Mouse (Mus musculus): Measurements from ENCODE around the gene Ttc25.
"Not testable (repeated sequence)": the region's sequence is repeated elsewhere in the genome, so short reads cannot be mapped to it uniquely, and the experiment has no call there.

The Ttc25 gene

DNA sequence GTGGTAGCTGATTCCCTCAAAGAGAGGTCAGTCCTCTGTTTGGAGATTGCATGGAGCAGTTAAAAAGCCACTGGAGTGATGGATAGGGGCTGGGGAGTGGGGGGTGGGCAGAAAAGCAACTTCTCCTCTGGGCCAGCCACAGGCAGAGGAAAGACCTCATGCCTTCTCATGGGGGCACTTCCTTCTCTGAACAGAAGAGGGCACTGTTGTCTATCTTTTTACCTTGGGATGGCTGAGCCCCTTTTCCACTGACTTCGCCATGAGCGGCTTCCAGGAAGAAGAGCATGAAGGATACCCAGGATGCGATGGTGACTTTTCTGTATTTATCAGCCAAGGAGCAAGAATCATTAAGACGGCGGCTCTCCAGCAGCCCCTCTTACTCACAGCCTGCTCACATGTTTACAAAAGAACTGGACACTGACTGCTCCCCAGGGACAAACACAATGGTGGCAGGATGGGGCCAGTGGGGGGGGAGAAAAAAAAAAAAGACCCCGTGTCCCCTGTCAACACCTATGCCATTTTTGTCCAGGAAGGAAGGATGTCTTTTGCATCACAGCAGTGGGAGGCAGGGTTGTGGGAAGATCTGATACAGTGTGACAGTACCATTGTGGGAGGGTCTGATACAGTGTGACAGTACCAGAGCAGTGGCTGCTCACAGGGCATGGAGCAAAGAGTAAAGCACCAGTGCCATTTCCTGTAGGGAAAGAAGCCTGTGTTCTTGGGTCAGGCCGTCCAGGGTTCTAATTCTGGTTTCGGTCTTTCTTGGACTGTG, 25.2 kb downstream of the Ttc25 start:
- peak; percentile 82 for DNase-seq (ENCODE audit: low read depth, low spot score)

DNA sequence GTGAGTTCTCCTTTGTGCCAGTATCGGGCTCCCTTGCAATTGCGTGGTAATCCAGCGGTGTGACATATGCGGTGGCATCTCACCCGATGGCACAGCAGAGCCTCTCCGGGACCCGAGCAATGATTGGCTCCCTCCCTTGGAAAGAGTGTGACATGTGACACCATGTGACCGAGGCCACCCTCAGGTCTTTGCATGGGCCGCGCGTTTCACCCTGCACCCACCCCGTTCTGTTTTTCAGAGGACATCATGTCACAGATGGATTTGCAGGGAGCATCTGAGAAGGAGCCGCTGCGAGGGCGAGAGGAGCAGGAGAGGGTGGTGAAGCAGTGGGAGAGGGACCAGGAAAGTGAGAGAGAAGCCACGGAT, 25.8 kb downstream of the Ttc25 start:
- no peak for DNase-seq (ENCODE audit: low read depth, low spot score)

DNA sequence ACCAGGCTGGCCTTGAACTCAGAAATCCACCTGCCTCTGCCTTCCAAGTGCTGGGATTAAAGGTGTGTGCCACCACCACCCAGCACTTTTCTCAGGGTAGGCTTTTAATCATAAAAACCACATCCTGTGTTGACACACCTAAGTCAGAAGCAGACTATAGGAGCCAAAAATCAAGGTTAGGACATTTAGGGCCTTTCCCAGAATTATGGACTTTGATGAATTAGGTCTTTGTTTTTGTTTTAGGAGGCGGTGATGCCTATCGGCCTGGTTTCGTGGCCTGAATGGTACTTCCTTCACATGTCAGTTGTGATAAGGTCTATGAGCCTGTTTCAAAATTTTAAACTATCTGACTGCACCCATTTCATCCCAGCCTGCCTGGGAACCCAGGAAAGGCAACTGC, 28.8 kb downstream of the Ttc25 start:
- DNase-seq (ENCODE audit: low read depth, low spot score): no peak

DNA sequence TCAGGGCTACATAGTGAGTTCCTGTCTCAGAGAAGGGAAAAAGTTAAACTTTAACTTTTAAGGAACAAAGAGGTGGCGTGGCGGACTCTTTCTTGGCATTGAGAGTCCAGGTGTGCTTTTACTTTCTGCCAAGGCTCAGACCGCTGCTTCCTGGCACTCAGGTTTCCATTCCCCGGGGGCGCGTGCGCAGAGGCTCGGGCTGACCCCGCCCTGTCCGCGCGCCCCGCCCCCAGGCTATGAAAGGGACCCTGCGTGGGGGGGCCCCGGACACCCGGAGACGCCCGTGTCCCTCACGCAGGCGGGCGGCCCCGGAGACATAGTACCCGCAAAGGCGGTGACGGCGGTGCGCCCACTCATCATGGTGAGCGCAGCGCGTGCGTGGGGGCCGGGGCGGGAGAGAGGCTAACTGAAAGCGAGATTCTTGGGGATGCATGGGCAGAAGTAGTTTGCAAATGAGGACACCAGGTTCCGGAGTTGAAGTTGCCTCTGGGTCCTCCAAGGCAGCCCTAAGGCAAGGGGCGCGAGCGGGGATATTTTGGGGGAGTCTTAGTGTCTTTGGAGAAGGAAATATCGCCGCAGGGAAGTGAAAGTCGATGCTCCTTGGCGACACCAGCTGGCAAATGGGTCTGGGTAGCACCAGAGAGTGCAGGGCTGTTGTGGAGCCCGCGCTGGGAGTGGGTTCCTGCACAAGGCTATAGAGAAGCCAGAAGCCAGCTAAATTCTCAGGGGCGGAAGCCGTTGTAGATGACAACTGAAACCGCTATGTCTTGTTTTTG, 29.5 kb downstream of the Ttc25 start, which contains the start of gene Cnp:
Gene Cnp (plus strand): TSS at position 197 of the 776 bp plus-strand sequence.
- peak; percentile 68 for DNase-seq (ENCODE audit: low read depth, low spot score)

DNA sequence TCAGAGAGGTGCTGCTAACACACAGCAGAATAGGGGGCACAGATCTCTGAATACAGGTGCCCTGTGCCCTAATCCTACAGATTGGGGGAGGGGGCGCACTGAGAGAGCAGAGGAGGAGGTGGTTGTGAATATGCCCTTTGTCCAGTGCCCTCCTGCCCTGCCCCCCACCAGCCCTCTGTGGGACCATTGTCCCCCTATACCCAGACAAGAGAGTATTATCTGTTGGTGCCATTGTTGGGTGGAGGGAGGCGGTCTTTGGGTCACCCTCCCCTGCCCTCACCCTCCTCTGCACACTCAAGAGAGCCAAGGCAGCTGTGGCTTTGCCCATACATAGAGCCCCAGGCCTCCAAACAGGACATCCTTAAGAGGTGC, 30.1 kb downstream of the Ttc25 start:
- DNase-seq (ENCODE audit: low read depth, low spot score): no peak

DNA sequence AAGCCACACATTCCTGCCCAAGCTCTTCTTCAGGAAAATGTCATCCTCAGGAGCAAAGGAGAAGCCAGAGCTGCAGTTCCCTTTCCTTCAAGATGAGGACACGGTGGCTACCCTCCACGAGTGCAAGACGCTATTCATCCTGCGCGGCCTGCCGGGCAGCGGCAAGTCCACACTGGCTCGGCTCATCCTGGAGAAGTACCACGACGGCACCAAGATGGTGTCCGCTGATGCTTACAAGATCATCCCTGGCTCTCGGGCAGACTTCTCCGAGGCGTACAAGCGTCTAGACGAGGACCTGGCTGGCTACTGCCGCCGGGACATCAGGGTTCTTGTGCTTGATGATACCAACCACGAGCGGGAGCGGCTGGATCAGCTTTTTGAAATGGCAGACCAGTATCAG, 30.8 kb downstream of the Ttc25 start:
- peak; percentile 48 for DNase-seq (ENCODE audit: low read depth, low spot score)

DNA sequence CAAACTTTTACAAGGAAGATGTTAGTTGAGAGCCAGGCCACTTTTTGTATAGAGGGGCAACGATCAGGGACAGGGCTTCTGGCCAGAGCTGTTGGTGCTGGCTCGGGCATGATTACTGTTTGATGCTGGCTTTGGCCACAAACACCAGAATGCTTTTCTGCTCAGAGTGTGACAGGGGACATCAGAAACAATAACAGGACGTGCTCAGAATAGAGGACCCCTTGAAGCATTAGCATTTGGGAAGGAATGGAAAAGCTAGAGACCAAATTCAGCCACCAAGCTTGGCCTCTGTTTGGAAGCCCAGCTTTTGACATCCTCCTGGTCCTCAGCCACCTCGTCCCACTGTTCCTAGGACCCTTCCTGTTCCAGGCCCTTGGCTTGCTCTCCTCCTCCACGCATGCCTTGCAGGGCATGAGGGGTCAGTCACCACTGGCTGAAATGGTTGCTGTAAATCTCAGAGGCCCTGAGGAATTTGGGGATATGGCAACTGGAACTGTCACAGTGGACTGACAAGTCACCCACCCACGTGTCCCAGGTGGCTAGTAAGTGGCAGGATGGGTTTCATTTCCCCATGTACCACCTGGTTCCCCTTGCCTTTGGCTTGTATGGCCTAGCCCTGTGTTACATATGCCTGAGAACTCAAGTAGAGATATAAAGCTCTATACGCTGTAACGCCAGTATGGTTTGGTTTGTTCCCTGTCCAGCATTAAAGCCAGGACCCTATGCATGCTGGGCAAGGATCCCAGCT, 32.6 kb downstream of the Ttc25 start:
- no peak for DNase-seq (ENCODE audit: low read depth, low spot score)

DNA sequence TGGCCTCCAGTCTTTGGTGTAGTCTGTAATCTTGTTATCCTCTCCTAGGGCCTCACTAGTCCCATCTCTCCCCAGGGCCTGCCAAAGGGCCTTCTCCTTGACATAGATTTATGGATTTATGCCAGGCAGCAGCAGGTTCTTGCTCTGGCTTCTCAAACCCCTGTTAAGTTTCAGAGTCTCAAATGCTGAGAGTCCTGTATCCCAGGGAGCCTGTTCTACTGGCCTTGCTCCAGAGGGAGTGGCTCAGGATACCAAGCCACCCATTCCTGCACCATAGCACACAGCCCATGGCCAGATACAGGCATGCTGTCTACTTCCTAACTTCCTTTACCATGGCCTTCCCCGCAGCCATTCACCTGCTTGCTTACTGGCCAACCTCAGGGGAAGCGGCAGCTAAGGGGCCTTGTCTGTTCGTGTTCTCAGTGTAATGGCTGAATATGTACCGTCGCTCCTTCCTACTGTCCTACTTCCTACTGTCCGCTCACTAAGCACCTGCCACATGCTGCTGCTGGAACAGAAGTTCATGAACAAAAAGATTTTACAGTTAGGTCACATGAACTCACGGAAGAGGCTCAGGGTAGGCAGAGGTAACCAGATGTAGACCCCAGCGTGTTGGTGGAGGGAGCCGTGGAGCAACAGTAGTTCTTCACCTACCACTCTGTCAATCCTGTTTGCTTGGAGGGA, 33.9 kb downstream of the Ttc25 start:
- no peak for DNase-seq (ENCODE audit: low read depth, low spot score)

DNA sequence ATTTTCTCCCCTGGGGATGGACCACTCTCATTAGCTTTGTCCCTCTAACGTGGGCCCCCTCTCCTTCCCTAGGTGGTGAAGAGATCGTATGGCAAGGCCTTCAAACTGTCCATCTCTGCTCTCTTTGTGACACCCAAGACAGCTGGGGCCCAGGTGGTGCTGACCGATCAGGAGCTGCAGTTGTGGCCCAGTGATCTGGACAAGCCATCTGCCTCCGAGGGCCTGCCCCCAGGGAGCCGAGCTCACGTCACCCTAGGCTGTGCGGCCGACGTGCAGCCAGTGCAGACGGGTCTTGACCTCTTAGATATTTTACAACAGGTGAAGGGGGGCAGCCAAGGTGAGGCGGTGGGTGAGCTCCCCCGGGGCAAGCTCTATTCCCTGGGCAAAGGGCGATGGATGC, 34.9 kb downstream of the Ttc25 start:
- DNase-seq (ENCODE audit: low read depth, low spot score): no peak

DNA sequence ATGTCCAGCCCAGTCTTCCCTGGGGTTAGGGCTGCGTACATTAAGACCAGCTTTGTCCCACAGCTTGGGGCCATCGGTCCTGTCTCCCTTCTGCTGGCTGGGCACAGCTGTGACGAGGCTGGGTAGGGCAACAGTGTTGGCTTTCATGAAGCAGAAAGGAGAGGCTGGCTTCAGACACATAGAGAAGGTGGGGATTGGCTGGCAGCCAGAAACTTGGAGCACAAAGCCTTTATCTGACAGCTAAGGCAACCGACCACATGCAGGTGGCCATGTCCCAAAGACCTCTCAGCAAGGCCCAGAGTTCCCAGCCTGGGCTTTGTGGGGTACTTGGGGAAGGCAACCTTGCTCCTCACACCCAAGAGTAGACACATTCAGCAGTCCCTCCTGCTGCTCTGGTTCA, 36.3 kb downstream of the Ttc25 start:
- DNase-seq (ENCODE audit: low read depth, low spot score): no peak

DNA sequence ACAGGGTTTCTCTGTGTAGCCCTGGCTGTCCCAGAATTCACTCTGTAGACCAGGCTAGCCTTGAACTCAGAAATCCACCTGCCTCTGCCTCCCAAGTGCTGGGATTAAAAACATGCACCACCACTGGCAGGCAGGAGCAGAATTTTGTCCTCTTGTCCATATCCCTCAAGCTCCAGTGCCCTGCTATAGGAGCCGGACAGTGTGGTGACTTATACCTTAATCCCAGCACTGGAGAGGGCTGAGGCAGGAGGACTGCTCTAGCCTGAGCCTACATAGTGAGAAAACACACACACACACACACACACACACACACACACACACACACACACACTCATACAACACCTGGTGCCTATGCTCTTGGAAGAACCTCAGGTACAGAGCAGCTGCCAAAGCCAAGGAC, 37.0 kb downstream of the Ttc25 start:
- DNase-seq (ENCODE audit: low read depth, low spot score): not testable (repeated sequence)

DNA sequence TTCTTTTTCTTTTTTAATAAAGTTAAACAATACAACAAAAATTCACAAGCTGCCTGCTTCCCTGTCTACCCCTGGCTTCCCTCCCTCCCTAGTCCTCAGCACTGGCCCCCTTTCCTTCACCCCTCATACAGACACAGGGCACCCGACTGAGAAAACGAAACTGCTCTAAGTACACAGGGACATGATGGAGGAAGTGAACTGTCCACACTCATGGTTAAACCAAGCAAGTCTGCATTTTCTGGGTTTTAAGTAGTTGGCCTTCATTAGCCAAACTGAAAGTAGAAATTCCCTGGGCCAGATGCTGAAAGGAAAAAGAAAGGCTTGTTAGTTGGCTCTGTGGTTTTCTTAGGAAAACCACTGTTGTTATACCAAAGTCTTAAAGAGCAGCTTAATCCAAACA, 37.4 kb downstream of the Ttc25 start:
- DNase-seq (ENCODE audit: low read depth, low spot score): no peak

DNA sequence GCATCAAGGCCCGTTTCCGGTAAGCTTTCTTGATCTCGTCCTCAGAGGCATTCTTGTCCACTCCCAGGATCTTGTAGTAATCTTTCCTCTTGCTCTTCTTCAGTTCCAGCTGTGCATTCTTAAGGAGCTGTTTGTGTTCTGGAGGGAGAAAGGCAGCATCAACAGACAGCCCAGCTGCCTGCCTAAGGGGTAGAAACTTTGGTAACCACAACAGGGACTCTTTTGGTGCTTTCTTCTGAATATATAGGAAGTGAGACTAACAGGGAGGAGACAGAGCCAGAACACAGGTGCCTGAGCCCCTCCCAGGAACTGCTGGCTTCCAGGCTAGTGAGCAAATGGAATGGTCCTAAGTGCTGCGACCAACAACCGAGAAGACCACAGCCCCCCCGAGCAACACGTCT, 39.2 kb downstream of the Ttc25 start:
- no peak for DNase-seq (ENCODE audit: low read depth, low spot score)

DNA sequence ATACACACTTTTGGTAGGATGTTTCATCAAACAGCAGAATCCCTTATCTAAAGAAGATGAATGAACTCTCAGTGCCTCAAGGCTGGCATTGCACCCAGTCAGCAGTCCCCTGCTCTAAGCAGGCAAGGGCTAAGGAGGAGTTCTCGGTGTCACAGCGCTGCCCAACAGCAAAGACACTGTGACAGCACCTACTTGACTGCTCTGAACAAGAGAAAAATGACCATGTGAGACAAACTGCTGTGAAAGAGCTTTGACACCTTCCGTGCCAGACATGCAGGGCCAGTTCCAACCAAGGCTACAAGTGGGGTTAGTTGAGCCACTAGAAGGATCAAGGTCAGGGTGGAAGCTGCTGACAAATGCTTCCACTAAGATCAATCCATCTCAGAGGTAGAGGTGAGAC, 39.7 kb downstream of the Ttc25 start:
- DNase-seq (ENCODE audit: low read depth, low spot score): no peak

DNA sequence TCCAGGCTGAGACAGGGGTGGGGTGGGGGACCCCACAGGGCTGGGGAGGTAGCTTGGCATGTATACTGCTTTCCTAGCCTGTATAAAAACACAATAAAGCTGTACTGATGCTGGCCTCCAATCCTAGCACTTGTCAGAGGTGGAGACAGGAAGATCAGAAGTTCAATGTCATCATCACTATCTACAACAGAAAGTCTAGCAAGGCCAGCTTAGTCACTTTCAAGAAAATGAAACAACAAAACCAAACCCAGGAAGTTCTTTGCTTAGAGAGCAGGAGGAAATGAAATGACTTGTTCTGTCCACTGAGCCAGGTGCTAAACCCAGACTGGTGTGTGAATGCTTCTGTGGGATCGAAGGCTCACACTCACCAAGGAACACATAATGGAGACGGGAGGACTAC, 43.1 kb downstream of the Ttc25 start:
- no peak for DNase-seq (ENCODE audit: low read depth, low spot score)

DNA sequence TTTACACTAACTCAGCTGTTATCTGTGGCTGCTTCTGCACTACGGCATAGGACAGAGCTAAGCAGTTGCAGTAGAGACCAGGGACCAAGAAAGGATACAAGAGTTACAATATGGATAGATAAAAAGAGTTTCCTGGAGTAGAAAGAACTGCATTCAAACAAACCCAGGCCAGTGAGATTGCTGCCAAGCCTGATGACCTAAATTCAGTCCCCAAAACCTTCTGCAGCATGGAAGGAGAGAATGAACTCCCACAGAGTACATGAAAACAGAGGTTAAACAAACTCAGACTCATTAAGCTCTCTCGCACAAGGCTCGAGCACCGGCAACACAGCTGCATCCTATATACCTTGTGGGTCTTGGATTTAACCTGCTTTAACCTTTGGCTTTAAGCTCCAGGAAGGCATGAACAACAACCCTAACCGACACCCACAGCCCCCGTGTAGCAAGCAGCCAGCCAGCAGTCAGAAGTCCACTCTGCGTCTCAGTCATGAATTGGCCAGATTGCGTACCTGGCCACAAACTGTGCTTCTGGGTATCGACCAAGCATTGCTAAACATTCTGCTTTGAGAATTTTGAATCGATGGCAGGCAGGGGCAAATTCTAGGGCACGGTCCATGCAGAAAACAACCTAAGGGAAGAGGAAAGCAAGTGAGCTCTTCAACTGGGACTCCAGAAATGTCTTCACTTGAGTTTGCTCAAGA, 47.1 kb downstream of the Ttc25 start:
- DNase-seq (ENCODE audit: low read depth, low spot score): no peak

DNA sequence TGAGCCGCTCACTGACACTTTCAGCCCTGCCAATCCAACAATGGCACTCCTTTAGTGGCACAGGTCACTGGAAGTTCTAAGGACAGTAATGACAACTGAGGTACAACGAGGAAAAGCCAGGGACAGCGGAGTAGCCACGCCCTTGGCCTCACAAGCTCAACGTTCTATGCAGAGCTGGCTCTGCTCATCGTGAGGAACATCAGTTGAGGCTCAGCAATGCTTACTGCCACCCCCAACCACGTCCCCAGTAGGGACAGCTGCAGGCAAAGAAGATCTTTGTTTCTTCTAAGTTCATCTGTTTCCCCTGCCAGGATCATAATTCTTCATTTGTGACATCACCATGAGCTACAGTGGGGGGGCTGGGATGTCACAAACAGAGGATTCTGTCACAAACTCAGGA, 49.2 kb downstream of the Ttc25 start:
- no peak for DNase-seq (ENCODE audit: low read depth, low spot score)

DNA sequence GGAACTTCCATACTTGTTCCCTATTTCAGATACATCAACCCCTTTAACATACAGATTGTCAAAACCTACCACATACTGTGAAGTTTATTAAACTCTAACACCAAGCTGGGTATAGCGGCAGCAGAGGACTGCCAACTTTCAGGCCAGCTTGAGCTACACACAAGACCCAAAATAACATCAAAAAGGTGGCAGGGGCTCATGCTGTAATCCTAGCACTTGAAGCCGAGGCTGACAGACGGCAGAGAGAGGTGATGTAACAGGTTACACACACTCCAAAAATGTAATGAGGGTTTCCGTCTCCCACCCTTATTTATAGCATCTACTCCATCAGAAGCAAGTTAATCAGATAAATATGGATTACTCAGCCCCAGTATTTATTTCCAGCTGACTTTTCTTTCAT, 50.1 kb downstream of the Ttc25 start:
- DNase-seq (ENCODE audit: low read depth, low spot score): no peak

DNA sequence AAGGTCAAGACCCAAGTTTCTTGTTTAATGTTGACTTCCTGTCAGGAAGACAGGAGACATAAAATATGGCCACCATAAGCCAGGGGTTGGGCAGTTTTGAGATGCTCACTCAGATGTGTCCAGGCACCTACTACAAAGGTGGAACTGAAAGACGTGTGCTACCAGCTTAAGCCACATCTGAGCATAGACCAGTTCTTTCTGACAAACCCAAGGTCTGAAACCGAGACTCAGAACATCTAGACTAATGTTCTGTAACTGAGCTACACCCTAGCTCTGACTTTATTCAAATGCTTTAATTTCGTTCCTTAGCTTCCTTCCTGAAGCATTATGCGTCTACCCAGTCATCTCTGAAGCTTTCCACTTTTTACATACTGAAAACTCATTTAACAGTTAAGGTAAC, 52.7 kb downstream of the Ttc25 start:
- DNase-seq (ENCODE audit: low read depth, low spot score): no peak

DNA sequence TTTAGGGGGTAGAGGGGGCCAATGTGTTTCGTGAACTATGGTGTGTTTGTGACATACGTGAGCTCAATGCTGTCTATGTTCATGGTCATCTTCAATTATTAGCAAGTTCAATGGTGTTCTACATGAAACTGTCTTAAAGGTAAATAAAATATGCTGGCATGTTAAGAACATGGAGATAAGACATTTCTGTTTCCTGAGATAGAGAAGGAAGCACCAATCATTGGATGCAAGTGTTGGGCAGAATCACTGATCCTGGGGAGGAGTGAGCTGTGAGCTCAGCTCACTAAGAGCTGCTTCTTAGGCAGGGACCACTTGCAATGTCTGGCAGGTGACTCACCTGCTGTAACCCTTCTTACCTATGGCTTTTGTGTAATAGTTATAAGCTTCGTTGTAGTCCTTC, 56.0 kb downstream of the Ttc25 start:
- DNase-seq (ENCODE audit: low read depth, low spot score): no peak

DNA sequence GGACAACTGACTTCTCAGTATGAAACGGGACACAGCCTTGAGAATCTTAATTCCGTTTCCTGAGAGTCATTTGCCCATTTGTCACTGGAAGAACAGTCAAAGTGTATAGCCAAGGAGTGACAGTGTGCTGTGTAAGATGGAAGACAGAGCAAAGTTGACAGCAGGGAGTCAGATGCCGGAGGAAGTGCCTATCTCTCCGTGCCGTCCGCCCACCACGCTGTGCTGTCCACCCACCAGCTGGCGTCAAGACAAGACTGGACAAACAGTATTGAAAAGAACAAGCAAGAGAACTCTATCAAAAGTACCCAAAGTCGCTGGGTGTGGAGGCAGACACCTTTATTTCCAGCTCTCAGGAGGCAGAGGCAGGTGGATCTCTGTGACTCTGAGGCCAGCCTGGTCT, 57.7 kb downstream of the Ttc25 start:
- no peak for DNase-seq (ENCODE audit: low read depth, low spot score)
